Mouse (Mus musculus): ENCODE results near the gene Gm20390. TPM values are rescaled to one million over a fixed set of nuclear protein-coding genes. Genes with fewer than 3 reads are reported as not detected.
"Not testable (repeated sequence)": the region's sequence is repeated elsewhere in the genome, so short reads cannot be mapped to it uniquely, and the experiment has no call there.

The Gm20390 gene
- polyA plus RNA-seq, 1 experiment from 2014 or later = 185 TPM

GRCm38 (mm10) chr11:93940906-93941305 is 27.2 kb downstream of the Gm20390 start:
- Histone ChIP-seq H3K9me3 (replicated peaks) (no peaks in the 10 kb centered on the region), H3K4me2 (no peak overlapping the region), H3K36me3 (peaks cover 20% of the 10 kb centered on the region), H3K4me3 (no peak overlapping the region), H3K4me1 (replicated peaks) (no peaks in the 10 kb centered on the region), H3K27ac (no peak overlapping the region), H3K27me3 (no peaks in the 10 kb centered on the region), H3K9ac (no peak overlapping the region)
- no peak for ATAC-seq (replicated peaks; ENCODE audit: insufficient number of reproducible peaks, insufficient read depth, low FRiP score, low read depth)
- WGBS = 46% methylated on average over 2 of the region's 2 CpGs

GRCm38 (mm10) chr11:93929106-93929505 is 39.0 kb downstream of the Gm20390 start:
- H3K36me3 ChIP-seq = peaks cover 59% of the 10 kb centered on the region
- no peak for ATAC-seq (replicated peaks; ENCODE audit: insufficient number of reproducible peaks, insufficient read depth, low FRiP score, low read depth)
- H3K27ac ChIP-seq = no peak overlapping the region
- no peaks in the 10 kb centered on the region for H3K27me3 ChIP-seq
- H3K4me1 ChIP-seq (replicated peaks) = no peaks in the 10 kb centered on the region
- no peaks in the 10 kb centered on the region for H3K9me3 ChIP-seq (replicated peaks)
- no peak overlapping the region for H3K4me3 ChIP-seq
- no peak overlapping the region for H3K9ac ChIP-seq
- no peak overlapping the region for H3K4me2 ChIP-seq

- not testable (repeated sequence) for H3K27ac ChIP-seq; H3K4me3 ChIP-seq; H3K9me3 ChIP-seq (replicated peaks); H3K4me1 ChIP-seq (replicated peaks); H3K9ac ChIP-seq; H3K4me2 ChIP-seq; H3K27me3 ChIP-seq; ATAC-seq (replicated peaks; ENCODE audit: insufficient number of reproducible peaks, insufficient read depth, low FRiP score, low read depth)
- WGBS = 88% methylated on average over 2 of the region's 2 CpGs
- peaks cover 48% of the 10 kb centered on the region for H3K36me3 ChIP-seq
Measured at GRCm38 (mm10) chr11:93915019-93915418, 53.1 kb downstream of the Gm20390 start.

GRCm38 (mm10) chr11:93911603-93912002 is 56.5 kb downstream of the Gm20390 start:
- no peak for ATAC-seq (replicated peaks; ENCODE audit: insufficient number of reproducible peaks, insufficient read depth, low FRiP score, low read depth)
- WGBS = 89% methylated on average over 3 of the region's 3 CpGs

GRCm38 (mm10) chr11:93908829-93909228 is 59.3 kb downstream of the Gm20390 start:
- peaks cover 58% of the 10 kb centered on the region for H3K36me3 ChIP-seq

More at GRCm38 (mm10) chr11:93911603-93912002, 56.5 kb downstream of the Gm20390 start:
- Histone ChIP-seq H3K4me3 (no peak overlapping the region), H3K27ac (no peak overlapping the region), H3K9me3 (replicated peaks) (no peaks in the 10 kb centered on the region), H3K4me2 (no peak overlapping the region), H3K36me3 (peaks cover 57% of the 10 kb centered on the region), H3K27me3 (no peaks in the 10 kb centered on the region), H3K4me1 (replicated peaks) (no peaks in the 10 kb centered on the region), H3K9ac (no peak overlapping the region)

GRCm38 (mm10) chr11:93907839-93908238 is 60.3 kb downstream of the Gm20390 start:
- Histone ChIP-seq H3K27ac (no peak overlapping the region), H3K9me3 (replicated peaks) (no peaks in the 10 kb centered on the region), H3K4me3 (no peak overlapping the region), H3K36me3 (peaks cover 54% of the 10 kb centered on the region), H3K4me1 (replicated peaks) (no peaks in the 10 kb centered on the region), H3K4me2 (no peak overlapping the region), H3K9ac (no peak overlapping the region), H3K27me3 (no peaks in the 10 kb centered on the region)
- ATAC-seq (replicated peaks; ENCODE audit: insufficient number of reproducible peaks, insufficient read depth, low FRiP score, low read depth) = no peak
- 80% methylated on average over 3 of the region's 3 CpGs for WGBS

More at GRCm38 (mm10) chr11:93908829-93909228, 59.3 kb downstream of the Gm20390 start:
- Histone ChIP-seq H3K4me2 (no peak overlapping the region), H3K9ac (no peak overlapping the region), H3K9me3 (replicated peaks) (no peaks in the 10 kb centered on the region), H3K4me1 (replicated peaks) (no peaks in the 10 kb centered on the region), H3K27me3 (no peaks in the 10 kb centered on the region), H3K4me3 (no peak overlapping the region), H3K27ac (no peak overlapping the region)
- 83% methylated on average over 9 of the region's 9 CpGs for WGBS
- no peak for ATAC-seq (replicated peaks; ENCODE audit: insufficient number of reproducible peaks, insufficient read depth, low FRiP score, low read depth)

GRCm38 (mm10) chr11:93906834-93907233 is 61.3 kb downstream of the Gm20390 start:
- peaks cover 54% of the 10 kb centered on the region for H3K36me3 ChIP-seq
- 84% methylated on average over 4 of the region's 4 CpGs for WGBS
- ATAC-seq (replicated peaks; ENCODE audit: insufficient number of reproducible peaks, insufficient read depth, low FRiP score, low read depth) = no peak
- no peak overlapping the region for H3K4me3 ChIP-seq
- H3K27me3 ChIP-seq = no peaks in the 10 kb centered on the region
- H3K9me3 ChIP-seq (replicated peaks) = no peaks in the 10 kb centered on the region
- H3K4me2 ChIP-seq = no peak overlapping the region
- no peak overlapping the region for H3K9ac ChIP-seq
- H3K4me1 ChIP-seq (replicated peaks) = no peaks in the 10 kb centered on the region
- no peak overlapping the region for H3K27ac ChIP-seq

Other genes with a start within 250 kb of the Gm20390 start
- gene Utp18, start 82.5 kb downstream of the Gm20390 start, polyA plus RNA-seq (2015; fragmentation: Nextera tagmentation; extraction: Ambion mirVana) = 15.8 and 17.0 TPM in 2 replicates
- gene Mbtd1, start 82.4 kb downstream of the Gm20390 start, polyA plus RNA-seq (2015; fragmentation: Nextera tagmentation; extraction: Ambion mirVana) = 17.2 and 19.3 TPM in 2 replicates
- 350 and 462 TPM in 2 replicates for gene Nme2, start 12.0 kb downstream of the Gm20390 start, polyA plus RNA-seq (2015; fragmentation: Nextera tagmentation; extraction: Ambion mirVana)
- gene Nme1, start 228 bp upstream of the Gm20390 start, polyA plus RNA-seq (2015; fragmentation: Nextera tagmentation; extraction: Ambion mirVana) = 69.6 and 74.1 TPM in 2 replicates
- gene Spag9, start 27.8 kb upstream of the Gm20390 start, polyA plus RNA-seq (2015; fragmentation: Nextera tagmentation; extraction: Ambion mirVana) = 33.7 and 34.1 TPM in 2 replicates
- gene Tob1, start 243.2 kb upstream of the Gm20390 start, polyA plus RNA-seq (2015; fragmentation: Nextera tagmentation; extraction: Ambion mirVana) = 37.7 and 45.5 TPM in 2 replicates